Mouse (Mus musculus) liver, postnatal 0 days (tissue): ENCODE measurements around the gene Pole2. TPM values are rescaled to one million over a fixed set of nuclear protein-coding genes. Genes with fewer than 3 reads are reported as not detected.
A peak's percentile ranks its signal among the peaks of the same experiment; 100 is the strongest.

ENCODE experiments used
- ATAC-seq: fragments of 200-750 bp; cut with Nextera tagmentation; 2 replicates; pipeline ENCODE4 v1.8.0; 2017; ENCODE audit warnings: mild to moderate bottlenecking, moderate library complexity
- DNase-seq: peaks from one replicate; pipeline ENCODE4 v3.0.0-alpha.2; 2016
- H3K27ac ChIP-seq: fragments of 300-500 bp; sonication (generic); 2 replicates; pipeline ENCODE4 v1.5.1; 2014; ENCODE audit warnings: antibody characterized with exemption, moderate library complexity, mild to moderate bottlenecking, low read depth
- H3K27me3 ChIP-seq: fragments of 300-500 bp; sonication (generic); 2 replicates; pipeline ENCODE4 v1.6.1; 2014; ENCODE audit warnings: low read length, control low read depth, mixed read lengths; ENCODE audit not compliant: insufficient read depth
- H3K36me3 ChIP-seq: fragments of 300-500 bp; sonication (generic); replicated peaks from 2 replicates; pipeline ENCODE4 v1.6.1; 2014; ENCODE audit warnings: mild to moderate bottlenecking, control low read depth, low read length, moderate library complexity, mixed read lengths; ENCODE audit not compliant: insufficient read depth
- H3K4me1 ChIP-seq: fragments of 300-500 bp; sonication (generic); 2 replicates; pipeline ENCODE4 v1.6.1; 2014; ENCODE audit warnings: antibody characterized with exemption, mild to moderate bottlenecking, control low read depth; ENCODE audit not compliant: insufficient read depth
- H3K4me2 ChIP-seq: fragments of 300-500 bp; sonication (generic); 2 replicates; pipeline ENCODE4 v1.6.1; 2014; ENCODE audit warnings: low read depth, mild to moderate bottlenecking, low read length, moderate library complexity, mixed read lengths
- H3K4me3 ChIP-seq: fragments of 300-500 bp; sonication (generic); 2 replicates; pipeline ENCODE4 v1.5.1; 2014; ENCODE audit warnings: low read depth, low read length
- H3K9ac ChIP-seq: fragments of 300-500 bp; sonication (generic); replicated peaks from 2 replicates; pipeline ENCODE4 v1.6.1; 2014; ENCODE audit warnings: mild to moderate bottlenecking, moderate library complexity
- H3K9me3 ChIP-seq: fragments of 300-500 bp; sonication (generic); 2 replicates; pipeline ENCODE4 v1.6.1; 2016; ENCODE audit warnings: mild to moderate bottlenecking, control low read depth, low read length, mixed read lengths
- CTCF ChIP-seq: sonication (generic); IDR thresholded peaks from 2 replicates; pipeline ENCODE4 v1.5.1; 2016; ENCODE audit warnings: antibody characterized with exemption, low read depth
- EP300 ChIP-seq: IDR thresholded peaks from 2 replicates; pipeline ENCODE4 v1.6.1; 2016; ENCODE audit warnings: antibody characterized with exemption, low read depth, mild to moderate bottlenecking
- WGBS: fragments of 180-500 bp; shearing (Covaris S2); extraction: QIAGEN DNeasy Blood & Tissue Kit; methylation state at CpG from one replicate; pipeline ENCODE4 v1.1.7; 2014; ENCODE audit not compliant: insufficient replicate concordance; 5-methylcytosine and 5-hydroxymethylcytosine counted together
- polyA plus RNA-seq: library from polyadenylated mRNA; unstranded; fragments of >200 nt; fragmentation: Nextera tagmentation; extraction: Ambion mirVana; gene quantifications from 2 replicates; pipeline ENCODE4 v1.2.1, GENCODE M21; 2015

The Pole2 gene
- polyA plus RNA-seq, 1 experiment from 2014 or later: 9.3 TPM

DNA sequence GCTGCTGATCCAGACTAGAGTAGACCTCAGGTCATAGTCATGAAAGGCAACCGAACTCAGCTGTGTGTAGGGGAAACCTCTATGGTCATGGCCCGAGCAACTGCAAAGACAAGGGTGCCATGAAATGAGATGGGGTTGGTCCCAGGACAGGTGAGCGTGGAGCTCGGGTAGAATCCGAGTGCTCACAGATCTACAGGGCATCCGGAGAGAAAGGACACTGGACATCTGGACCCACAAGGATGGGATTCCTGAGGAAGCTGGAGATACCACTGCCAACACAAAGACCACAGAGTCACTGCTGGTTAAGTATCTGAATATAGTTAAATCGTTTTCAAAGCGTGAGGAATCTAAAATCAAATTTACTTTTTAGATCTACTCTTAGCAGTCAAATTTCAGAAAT is 20.6 kb downstream of the Pole2 start:
- H3K9ac ChIP-seq: no peak overlapping the region
- ATAC-seq: no peak
- 83% methylated on average over 8 of the region's 8 CpGs for WGBS
- H3K4me1 ChIP-seq: no peaks in the 10 kb centered on the region
- DNase-seq: no peak
- no peak overlapping the region for H3K4me2 ChIP-seq
- H3K9me3 ChIP-seq: no peaks in the 10 kb centered on the region
- H3K27ac ChIP-seq: no peak overlapping the region
- H3K27me3 ChIP-seq: no peaks in the 10 kb centered on the region
- TF ChIP-seq CTCF (no peak), EP300 (no peak)
- no peak overlapping the region for H3K4me3 ChIP-seq
- H3K36me3 ChIP-seq: peaks cover 30% of the 10 kb centered on the region

DNA sequence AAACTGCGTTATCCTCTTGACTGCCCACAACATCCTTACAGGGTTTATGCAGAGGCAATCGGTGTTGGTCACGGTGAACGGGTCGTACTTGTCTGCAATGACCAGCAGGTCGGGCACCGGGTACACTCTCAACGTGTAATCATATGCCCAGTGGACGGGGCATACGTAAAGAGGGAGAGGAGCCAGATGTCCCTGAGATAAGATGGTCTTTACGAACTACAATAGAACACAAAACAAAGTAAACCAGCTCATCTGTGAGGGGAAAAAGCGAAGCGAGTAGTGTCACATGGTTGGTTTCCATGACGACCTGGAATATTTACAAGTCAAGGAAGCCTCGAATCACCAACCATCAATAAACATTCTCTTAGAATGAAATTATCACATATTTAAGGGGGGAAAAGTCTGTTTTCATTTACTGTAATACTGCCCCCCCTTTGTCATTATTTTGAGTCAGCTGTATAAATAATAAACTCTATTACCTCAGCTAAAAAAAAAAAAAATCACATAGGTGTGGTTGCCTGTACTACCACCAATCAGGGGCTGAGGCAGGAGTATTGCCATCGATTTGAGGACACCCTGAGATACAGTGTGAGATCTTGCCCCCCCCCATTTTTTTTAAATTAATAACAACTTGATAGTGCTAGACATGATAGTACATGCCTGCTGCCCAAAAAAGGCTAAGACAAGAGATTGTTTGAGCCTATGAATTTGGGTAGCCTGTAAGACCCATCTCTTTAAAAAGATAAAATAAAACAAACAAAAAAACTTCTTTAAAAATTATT is 23.8 kb downstream of the Pole2 start, which contains the start of gene Gm49384:
Gene Gm49384, minus strand, starts transcription at position 216 of the 782 bp plus-strand sequence.
- Histone ChIP-seq H3K4me2 (no peak within 1 kb of the TSS), H3K27ac (no peak within 1 kb of the TSS), H3K27me3 (no peaks in the 10 kb centered on the region), H3K9me3 (no peaks in the 10 kb centered on the region), H3K4me1 (no peaks in the 10 kb centered on the region), H3K9ac (no peak within 1 kb of the TSS), H3K4me3 (no peak within 1 kb of the TSS), H3K36me3 (peaks cover 39% of the 10 kb centered on the region)
- no peak for TF ChIP-seq CTCF
- ATAC-seq (no peak), DNase-seq (no peak)
- WGBS: 84% methylated on average over 16 of the region's 16 CpGs

DNA sequence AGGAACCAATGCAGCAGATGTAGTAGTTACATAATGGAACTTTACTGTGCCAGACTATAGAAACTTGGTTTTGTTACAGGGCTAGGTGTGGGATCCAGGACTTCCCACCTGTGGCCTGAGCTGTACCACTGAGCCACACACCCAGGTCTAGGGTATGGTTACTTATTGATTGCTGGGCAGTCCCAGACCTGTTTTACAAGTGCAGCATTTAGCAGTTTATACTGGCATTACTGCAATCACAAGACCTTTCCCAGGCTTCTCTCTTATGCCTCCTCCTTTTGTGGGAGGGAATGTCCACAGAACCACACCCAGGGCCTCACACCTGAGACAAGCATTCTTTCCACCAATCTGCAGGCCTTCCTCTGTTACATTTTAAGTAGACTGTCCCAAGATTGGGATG is 29.0 kb downstream of the Pole2 start:
- no peak overlapping the region; the same call in 1 of the 2 replicates for H3K4me3 ChIP-seq
- no peaks in the 10 kb centered on the region for H3K9me3 ChIP-seq
- H3K36me3 ChIP-seq: peaks cover 31% of the 10 kb centered on the region
- no peaks in the 10 kb centered on the region for H3K27me3 ChIP-seq
- H3K9ac ChIP-seq: no peak overlapping the region
- peak overlapping the region; percentile 97 for H3K4me2 ChIP-seq
- H3K4me1 ChIP-seq: peaks cover 17% of the 10 kb centered on the region
- no peak for TF ChIP-seq CTCF
- TF ChIP-seq EP300: no peak
- no peak for DNase-seq
- no peak for ATAC-seq
- H3K27ac ChIP-seq: no peak overlapping the region

GRCm38 (mm10) chr12:69198164-69198535 is 29.8 kb downstream of the Pole2 start, which contains the start of gene Dnaaf2:
Dnaaf2 (minus strand) TSS chr12:69198429.
- Histone ChIP-seq H3K4me3 (peak within 1 kb of the TSS; percentile 99), H3K9ac (peak within 1 kb of the TSS; percentile 93), H3K36me3 (peaks cover 26% of the 10 kb centered on the region), H3K4me1 (peaks cover 17% of the 10 kb centered on the region), H3K27me3 (no peaks in the 10 kb centered on the region), H3K27ac (peak within 1 kb of the TSS; percentile 92), H3K4me2 (peak within 1 kb of the TSS; percentile 97), H3K9me3 (no peaks in the 10 kb centered on the region)
- 3% methylated on average over 18 of the region's 18 CpGs for WGBS
- ATAC-seq (peak; percentile 50), DNase-seq (peak; percentile 81)
- no peak for TF ChIP-seq EP300
- no peak for TF ChIP-seq CTCF

DNA sequence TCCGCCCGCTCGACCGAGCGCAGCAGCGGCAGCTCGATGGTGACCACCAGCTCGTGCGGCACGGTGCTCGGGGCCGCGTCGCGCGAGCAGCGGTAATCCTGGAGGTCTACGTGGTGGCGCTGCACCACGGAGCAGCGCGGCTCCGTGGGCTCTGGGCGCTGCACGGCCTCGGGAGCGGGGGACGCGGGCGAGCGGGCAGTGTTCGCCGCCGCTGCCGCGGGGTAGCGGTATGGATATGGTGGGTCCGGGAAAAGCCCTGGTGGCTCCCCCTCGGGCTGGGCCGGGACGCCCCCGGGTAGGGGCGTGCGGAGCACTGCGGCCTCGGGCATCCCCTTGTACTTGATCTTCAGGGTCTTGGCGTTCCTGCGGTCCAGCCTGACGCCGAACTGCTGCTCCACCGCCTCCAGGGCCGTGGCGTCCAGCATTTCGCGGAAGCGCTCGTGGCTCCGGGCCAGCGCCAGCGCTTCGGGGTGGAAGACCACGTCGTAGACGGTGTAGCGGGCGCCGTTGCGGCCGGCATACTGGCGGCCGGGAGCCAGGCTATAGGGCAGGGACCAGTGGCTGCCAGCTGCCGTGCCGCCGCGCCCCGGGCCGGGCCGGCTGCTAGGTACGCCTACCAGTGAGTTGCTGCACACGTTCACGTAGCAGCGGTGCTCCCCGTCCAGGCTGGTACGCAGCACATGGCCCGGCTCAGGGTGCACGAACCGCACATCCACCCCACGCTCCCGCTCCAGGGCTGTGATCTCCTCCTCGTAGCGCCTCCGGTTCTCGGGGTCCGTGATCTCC is 30.4 kb downstream of the Pole2 start:
- DNase-seq (peak; percentile 78), ATAC-seq (peak; percentile 83)
- H3K4me3 ChIP-seq: peak overlapping the region; percentile 99
- peak overlapping the region; percentile 92 for H3K27ac ChIP-seq
- peaks cover 21% of the 10 kb centered on the region for H3K36me3 ChIP-seq
- H3K27me3 ChIP-seq: no peaks in the 10 kb centered on the region
- H3K9ac ChIP-seq: peak overlapping the region; percentile 93
- under 1% methylated on average over 77 of the region's 94 CpGs for WGBS
- H3K9me3 ChIP-seq: no peaks in the 10 kb centered on the region
- no peak for TF ChIP-seq EP300
- no peak for TF ChIP-seq CTCF
- H3K4me2 ChIP-seq: peak overlapping the region; percentile 97
- H3K4me1 ChIP-seq: peaks cover 17% of the 10 kb centered on the region
